Mouse (Mus musculus) naive thymus-derived CD4-positive, alpha-beta T cell, adult 2 months (primary cell): ENCODE data around the gene Hdac4.
A peak's percentile ranks its signal among the peaks of the same experiment; 100 is the strongest.

Experiments used
- DNase-seq: peaks from one replicate; pipeline ENCODE4 v3.0.0-alpha.2; 2011; ENCODE audit warnings: low read depth

The Hdac4 gene

GRCm38 (mm10) chr1:91962256-91962655 lies 233.2 kb downstream of the Hdac4 start:
- peak; percentile 74 for DNase-seq

GRCm38 (mm10) chr1:91961231-91961630 lies 234.3 kb downstream of the Hdac4 start:
- no peak for DNase-seq

- DNase-seq, result no peak
These were observed 235.6 kb downstream of the Hdac4 start for GRCm38 (mm10) chr1:91959891-91960290.

GRCm38 (mm10) chr1:91959044-91959443 lies 236.5 kb downstream of the Hdac4 start:
- no peak for DNase-seq

GRCm38 (mm10) chr1:91956229-91956628 lies 239.3 kb downstream of the Hdac4 start:
- DNase-seq, result no peak

GRCm38 (mm10) chr1:91954954-91955353 lies 240.5 kb downstream of the Hdac4 start:
- DNase-seq, result no peak

- DNase-seq, result no peak
These were observed 242.6 kb downstream of the Hdac4 start for GRCm38 (mm10) chr1:91952912-91953311.

GRCm38 (mm10) chr1:91947441-91947840 lies 248.1 kb downstream of the Hdac4 start:
- DNase-seq, result no peak

GRCm38 (mm10) chr1:91942583-91942982 lies 252.9 kb downstream of the Hdac4 start:
- DNase-seq, result no peak

GRCm38 (mm10) chr1:91942031-91942430 lies 253.5 kb downstream of the Hdac4 start:
- DNase-seq, result no peak

- no peak for DNase-seq
These were observed 254.4 kb downstream of the Hdac4 start for GRCm38 (mm10) chr1:91941094-91941493.

- DNase-seq, result no peak
These were observed 260.3 kb downstream of the Hdac4 start for GRCm38 (mm10) chr1:91935171-91935570.

GRCm38 (mm10) chr1:91933681-91934080 lies 261.8 kb downstream of the Hdac4 start:
- no peak for DNase-seq

- DNase-seq, result no peak
These were observed 263.3 kb downstream of the Hdac4 start for GRCm38 (mm10) chr1:91932221-91932620.

- DNase-seq, result no peak
These were observed 263.7 kb downstream of the Hdac4 start for GRCm38 (mm10) chr1:91931786-91932185.

- DNase-seq, result no peak
These were observed 264.3 kb downstream of the Hdac4 start for GRCm38 (mm10) chr1:91931196-91931595.

GRCm38 (mm10) chr1:91929051-91929450 lies 266.4 kb downstream of the Hdac4 start:
- no peak for DNase-seq

GRCm38 (mm10) chr1:91927536-91928315 lies 267.8 kb downstream of the Hdac4 start:
- no peak for DNase-seq

- DNase-seq, result no peak
These were observed 271.9 kb downstream of the Hdac4 start for GRCm38 (mm10) chr1:91923567-91923966.

GRCm38 (mm10) chr1:91922235-91923152 lies 273.0 kb downstream of the Hdac4 start:
- DNase-seq, result no peak

GRCm38 (mm10) chr1:91921702-91922101 lies 273.8 kb downstream of the Hdac4 start:
- no peak for DNase-seq

- DNase-seq, result no peak
These were observed 274.2 kb downstream of the Hdac4 start for GRCm38 (mm10) chr1:91921279-91921678.

- no peak for DNase-seq
These were observed 275.4 kb downstream of the Hdac4 start for GRCm38 (mm10) chr1:91920038-91920589.
